Mouse (Mus musculus) bone marrow, adult 2 months (tissue): ENCODE measurements around the gene Fam166a. TPM values are rescaled to one million over a fixed set of nuclear protein-coding genes. Genes with fewer than 3 reads are reported as not detected.

ENCODE experiments used
- H3K27ac ChIP-seq: fragments of 200-500 bp; 2 replicates; pipeline ENCODE4 v1.5.1; 2012; ENCODE audit warnings: low read depth, mild to moderate bottlenecking, control low read depth, inconsistent platforms, low read length; ENCODE audit not compliant: control insufficient read depth, poor library complexity, insufficient read depth
- H3K4me1 ChIP-seq: fragments of 200-500 bp; 2 replicates; pipeline ENCODE4 v1.6.1; 2011; ENCODE audit warnings: low read length; ENCODE audit not compliant: control insufficient read depth, insufficient read depth
- H3K4me3 ChIP-seq: fragments of 200-500 bp; replicated peaks from 2 replicates; pipeline ENCODE3; 2011; ENCODE audit warnings: mild to moderate bottlenecking, low read depth, low read length, control low read depth; ENCODE audit not compliant: control insufficient read depth
- CTCF ChIP-seq: fragments of 200-500 bp; IDR thresholded peaks from 2 replicates; pipeline ENCODE4 v1.5.1; 2011; ENCODE audit warnings: low read length, control low read depth; ENCODE audit not compliant: control insufficient read depth, insufficient read depth
- POLR2A ChIP-seq: fragments of 200-500 bp; IDR thresholded peaks from 2 replicates; pipeline ENCODE4 v1.6.1; 2011; ENCODE audit warnings: low read depth, mild to moderate bottlenecking, control low read depth, low read length, borderline replicate concordance; ENCODE audit not compliant: control insufficient read depth
- WGBS: fragments of 180-500 bp; shearing (Covaris S2); methylation state at CpG from one replicate; pipeline ENCODE4 v1.1.7; 2018; 5-methylcytosine and 5-hydroxymethylcytosine counted together
- polyA plus RNA-seq: library from polyadenylated mRNA; stranded (reverse); fragments of >200 nt; gene quantifications from 2 replicates; pipeline ENCODE4 v1.2.4, GENCODE M21; 2011; ENCODE audit warnings: low replicate concordance; ENCODE audit not compliant: missing spikeins, insufficient read depth, insufficient read length

The Fam166a gene
- polyA plus RNA-seq, 1 experiment = not detected

GRCm38 (mm10) chr2:25217666-25218065 is 879 bp upstream of the Fam166a start:
- no peak for TF ChIP-seq POLR2A
- TF ChIP-seq CTCF = no peak
- Histone ChIP-seq H3K4me3 (no peak overlapping the region), H3K27ac (no peak overlapping the region), H3K4me1 (no peaks in the 10 kb centered on the region; the same call in 1 of the 2 replicates)
- WGBS = 69% methylated on average over 2 of the region's 2 CpGs

GRCm38 (mm10) chr2:25221331-25221772 is 2.8 kb downstream of the Fam166a start:
- no peak overlapping the region for H3K27ac ChIP-seq
- 79% methylated on average over 5 of the region's 5 CpGs for WGBS
- H3K4me3 ChIP-seq = peak overlapping the region; percentile 27
- no peaks in the 10 kb centered on the region; the same call in 1 of the 2 replicates for H3K4me1 ChIP-seq
- TF ChIP-seq POLR2A (no peak), CTCF (no peak)

DNA sequence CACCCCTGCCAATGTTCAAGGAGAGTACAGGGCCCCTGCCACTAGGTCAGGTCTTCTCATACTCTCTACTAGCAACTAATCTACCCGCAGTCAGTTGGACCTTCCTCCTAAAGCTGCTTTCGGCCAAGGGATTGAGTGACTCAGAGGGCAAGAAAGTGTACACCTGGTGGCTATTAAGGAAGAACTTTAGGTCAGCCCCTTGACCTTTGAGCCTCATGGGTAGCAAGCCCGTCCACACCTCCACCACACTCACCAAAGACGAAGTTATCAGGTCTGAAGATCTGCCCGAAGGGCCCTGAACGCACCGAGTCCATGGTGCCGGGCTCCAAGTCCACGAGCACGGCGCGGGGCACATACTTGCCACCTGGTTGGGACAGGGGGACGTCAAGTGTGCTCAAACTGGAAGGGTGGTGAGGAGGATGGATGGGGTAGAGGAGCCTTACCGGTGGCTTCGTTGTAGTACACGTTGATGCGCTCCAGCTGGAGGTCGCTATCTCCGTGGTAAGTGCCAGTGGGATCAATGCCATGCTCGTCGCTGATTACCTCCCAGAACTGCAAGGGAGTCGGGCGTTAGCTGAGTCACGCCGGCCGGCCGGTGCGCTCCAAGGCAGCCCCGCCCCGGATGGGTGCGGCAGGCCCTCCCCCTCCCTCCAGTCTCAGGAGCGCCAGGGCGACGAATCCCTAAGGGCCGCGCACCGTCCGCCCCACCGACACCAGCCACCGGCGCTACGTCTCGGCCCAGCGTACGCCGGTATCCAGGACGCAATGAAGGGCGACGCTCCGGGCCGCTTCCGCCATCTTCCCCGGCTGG is 5.3 kb downstream of the Fam166a start:
- 1% methylated on average over 52 of the region's 53 CpGs for WGBS
- Histone ChIP-seq H3K4me1 (no peaks in the 10 kb centered on the region; the same call in 1 of the 2 replicates), H3K4me3 (peak overlapping the region; percentile 98), H3K27ac (peak overlapping the region; percentile 100)
- TF ChIP-seq POLR2A (no peak), CTCF (peak; percentile 13; the same call in 1 of the 2 replicates)

DNA sequence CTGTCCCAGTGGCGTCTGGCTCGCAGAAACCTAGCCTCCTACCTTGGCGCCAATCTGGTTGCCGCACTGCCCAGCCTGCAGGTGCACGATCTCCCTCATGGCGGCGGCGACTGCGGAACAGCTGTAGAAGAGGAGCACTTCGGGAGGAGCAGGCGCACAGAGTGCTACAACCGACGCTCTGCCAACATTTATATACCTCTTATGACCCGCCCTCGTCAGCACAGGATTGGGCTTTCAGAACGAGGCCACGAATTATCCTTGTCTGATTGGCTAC is 5.9 kb downstream of the Fam166a start, which contains the start of gene Tubb4b:
Gene Tubb4b (minus strand): TSS at position 211 of the 274 bp plus-strand sequence.
- Histone ChIP-seq H3K27ac (peak within 1 kb of the TSS; percentile 100), H3K4me1 (no peaks in the 10 kb centered on the region; the same call in 1 of the 2 replicates), H3K4me3 (peak within 1 kb of the TSS; percentile 98)
- WGBS = 0% methylated on average over 17 of the region's 17 CpGs
- TF ChIP-seq POLR2A (peak; percentile 99), CTCF (peak; percentile 10; the same call in 1 of the 2 replicates)

- Histone ChIP-seq H3K27ac (peak overlapping the region; percentile 91), H3K4me1 (no peaks in the 10 kb centered on the region; the same call in 1 of the 2 replicates), H3K4me3 (peak overlapping the region; percentile 75)
- 2% methylated on average over 41 of the region's 41 CpGs for WGBS
- no peak for TF ChIP-seq CTCF
- peak; percentile 89; the same call in 1 of the 2 replicates for TF ChIP-seq POLR2A
These were observed 6.5 kb downstream of the Fam166a start for GRCm38 (mm10) chr2:25224766-25225752.

GRCm38 (mm10) chr2:25225811-25226379 is 7.3 kb downstream of the Fam166a start:
- no peak overlapping the region for H3K4me3 ChIP-seq

GRCm38 (mm10) chr2:25226864-25227263 is 8.3 kb downstream of the Fam166a start:
- WGBS = 82% methylated on average over 5 of the region's 5 CpGs
- H3K4me1 ChIP-seq = no peaks in the 10 kb centered on the region; the same call in 1 of the 2 replicates

More at GRCm38 (mm10) chr2:25225811-25226379, 7.3 kb downstream of the Fam166a start:
- Histone ChIP-seq H3K27ac (no peak overlapping the region; the same call in 1 of the 2 replicates), H3K4me1 (no peaks in the 10 kb centered on the region; the same call in 1 of the 2 replicates)
- no peak for TF ChIP-seq CTCF
- no peak for TF ChIP-seq POLR2A
- WGBS = 82% methylated on average over 8 of the region's 8 CpGs

More at GRCm38 (mm10) chr2:25226864-25227263, 8.3 kb downstream of the Fam166a start:
- Histone ChIP-seq H3K27ac (no peak overlapping the region), H3K4me3 (no peak overlapping the region)
- TF ChIP-seq CTCF = no peak
- TF ChIP-seq POLR2A = no peak
